Mouse (Mus musculus) duodenum, adult 2 months (tissue): ENCODE results near the gene Olfr766-ps1. TPM values are rescaled to one million over a fixed set of nuclear protein-coding genes. Genes with fewer than 3 reads are reported as not detected.

Experiments
- polyA plus RNA-seq: library from polyadenylated mRNA; depleted of rRNA; stranded (reverse); fragments of >200 nt; gene quantifications from 2 replicates; pipeline ENCODE4 v1.2.3, GENCODE M21; 2012; ENCODE audit warnings: low replicate concordance; rRNA removed

The Olfr766-ps1 gene
- polyA plus RNA-seq: not detected in 2 replicates

DNA sequence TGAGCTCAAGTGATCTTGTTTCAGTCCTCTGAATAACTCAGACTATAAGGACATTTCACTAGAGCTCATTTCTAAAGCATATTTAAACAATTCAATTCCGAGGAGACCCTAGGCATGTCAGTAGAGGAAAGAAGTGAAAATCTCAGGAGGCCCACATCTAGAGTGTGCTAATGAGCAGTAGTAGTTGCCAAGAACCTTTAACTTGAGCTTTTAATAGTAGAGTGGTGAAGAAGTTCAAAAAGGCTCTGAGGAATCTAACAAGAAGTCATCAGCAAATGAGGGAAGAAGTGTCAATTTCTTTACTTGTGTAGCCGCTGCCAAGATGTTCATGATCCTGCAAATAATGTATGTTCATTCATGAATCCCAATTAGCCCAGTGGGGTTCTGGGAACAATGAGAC is at the start of gene Olfr766-ps1:
Gene Olfr766-ps1, minus strand, starts transcription at position 101 of the 400 bp plus-strand sequence.

DNA sequence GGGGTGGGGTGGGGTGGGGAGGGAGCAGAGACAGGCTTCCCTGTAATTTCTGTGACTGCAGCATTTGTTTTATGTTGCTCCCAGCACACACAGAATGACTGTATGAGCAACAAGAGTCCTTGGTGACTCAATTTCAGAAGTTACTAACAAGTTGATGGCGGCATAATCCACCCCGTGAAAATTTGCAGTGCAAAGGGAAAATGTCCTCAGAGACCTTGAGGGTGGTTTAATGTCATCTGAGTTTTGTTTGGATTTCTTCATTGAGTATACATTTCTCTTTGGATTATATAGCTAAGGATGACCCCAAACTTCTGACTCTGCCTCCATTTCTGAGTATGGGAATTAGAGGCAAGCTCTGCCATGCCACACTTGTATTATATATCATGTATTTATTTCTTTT is 49.0 kb upstream of the Olfr766-ps1 start, which contains the start of gene Olfr769:
Gene Olfr769, minus strand, starts transcription at position 101 of the 400 bp plus-strand sequence.

DNA sequence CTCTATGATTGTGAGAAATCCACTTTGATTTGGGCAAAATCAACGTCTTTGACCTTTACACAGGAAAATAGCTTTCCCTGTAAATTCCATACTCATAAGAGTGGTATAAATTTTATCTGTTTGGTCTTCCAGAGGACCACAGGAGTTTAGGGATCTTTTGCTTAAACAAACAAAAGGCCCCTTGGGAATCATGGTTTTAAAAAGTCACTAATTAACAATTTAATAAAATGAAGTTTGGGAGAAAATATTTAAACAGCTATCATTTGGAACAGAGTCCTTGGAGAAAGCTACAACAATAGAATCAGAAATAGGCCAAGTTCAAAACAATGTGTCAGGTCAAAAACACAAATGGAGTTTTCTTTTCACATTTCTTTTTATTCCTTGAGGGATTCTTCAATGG is 30.5 kb upstream of the Olfr766-ps1 start, which contains the start of gene Olfr768:
Gene Olfr768, minus strand, starts transcription at position 101 of the 400 bp plus-strand sequence.

DNA sequence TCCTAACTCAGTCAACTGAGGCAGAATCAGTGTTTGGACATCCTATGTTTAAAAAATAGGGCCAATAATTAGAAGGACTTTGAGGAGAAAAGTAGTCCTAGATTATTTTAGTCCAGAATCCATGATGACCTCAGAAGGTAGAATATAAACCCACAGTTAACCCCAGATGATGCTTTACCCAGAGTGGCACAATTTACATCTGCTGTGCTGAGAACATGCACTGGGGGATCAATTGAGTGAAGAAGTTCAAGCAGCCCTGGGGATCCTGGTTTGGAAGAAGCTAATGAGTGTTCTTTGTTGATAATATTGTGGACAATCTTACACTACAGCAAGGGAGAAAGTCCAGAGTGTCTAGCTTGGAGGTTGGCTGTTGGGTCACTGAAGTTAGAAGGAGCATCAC is 14.0 kb upstream of the Olfr766-ps1 start, which contains the start of gene Olfr767:
Gene Olfr767, minus strand, starts transcription at position 101 of the 400 bp plus-strand sequence.

DNA sequence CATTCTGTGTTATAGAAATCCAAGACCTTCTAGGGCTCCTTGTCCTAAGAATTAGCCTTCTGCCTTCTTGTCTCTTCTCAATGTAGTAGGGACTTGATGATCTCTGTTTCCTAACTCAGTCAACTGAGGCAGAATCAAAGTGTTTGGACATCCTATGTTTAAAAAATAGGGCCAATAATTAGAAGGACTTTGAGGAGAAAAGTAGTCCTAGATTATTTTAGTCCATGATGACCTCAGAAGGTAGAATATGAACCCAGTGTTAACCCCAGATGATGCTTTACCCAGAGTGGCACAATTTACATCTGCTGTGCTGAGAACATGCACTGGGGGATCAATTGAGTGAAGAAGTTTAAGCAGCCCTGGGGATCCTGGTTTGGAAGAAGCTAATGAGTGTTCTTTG is 18.9 kb downstream of the Olfr766-ps1 start, which contains the start of gene Olfr765:
Gene Olfr765, minus strand, starts transcription at position 101 of the 400 bp plus-strand sequence.

DNA sequence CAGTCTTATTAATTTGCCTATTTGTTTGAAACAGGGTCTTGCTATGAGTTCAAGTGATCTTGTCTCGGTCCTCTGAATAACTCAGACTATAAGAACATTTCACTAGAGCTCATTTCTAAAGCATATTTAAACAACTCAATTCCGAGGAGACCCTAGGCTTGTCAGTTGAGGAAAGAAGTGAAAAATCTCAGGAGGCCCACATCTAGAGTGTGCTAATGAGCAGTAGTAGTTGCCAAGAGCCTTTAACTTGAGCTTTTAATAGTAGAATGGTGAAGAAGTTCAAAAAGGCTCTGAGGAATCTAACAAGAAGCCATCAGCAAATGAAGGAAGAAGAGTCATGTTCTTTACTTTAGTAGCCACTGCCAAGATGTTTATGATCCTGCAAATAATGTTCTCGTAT is 29.0 kb downstream of the Olfr766-ps1 start, which contains the start of gene Olfr764-ps1:
Gene Olfr764-ps1, minus strand, starts transcription at position 101 of the 400 bp plus-strand sequence.

Other genes starting within 250 kb of the Olfr766-ps1 start
- gene Ormdl2, start 247.3 kb downstream of the Olfr766-ps1 start, polyA plus RNA-seq: 47.6 and 49.5 TPM in 2 replicates
- 0.36 and 0.58 TPM in 2 replicates for gene Gdf11, start 177.3 kb downstream of the Olfr766-ps1 start, polyA plus RNA-seq
- gene Cd63, start 168.0 kb downstream of the Olfr766-ps1 start, polyA plus RNA-seq: 52.9 and 71.0 TPM in 2 replicates
- 32.9 and 39.5 TPM in 2 replicates for gene Rdh5, start 146.1 kb downstream of the Olfr766-ps1 start, polyA plus RNA-seq
- 74.1 and 80.1 TPM in 2 replicates for gene Bloc1s1, start 144.9 kb downstream of the Olfr766-ps1 start, polyA plus RNA-seq
- 10.0 and 17.7 TPM in 2 replicates for gene Itga7, start 135.2 kb downstream of the Olfr766-ps1 start, polyA plus RNA-seq
- gene Mettl7b, start 108.0 kb downstream of the Olfr766-ps1 start, polyA plus RNA-seq: 35.7 and 44.8 TPM in 2 replicates
- not detected in 2 replicates for gene Olfr9, start 79.5 kb downstream of the Olfr766-ps1 start, polyA plus RNA-seq
- gene Olfr763, start 58.2 kb downstream of the Olfr766-ps1 start, polyA plus RNA-seq: 0.04 TPM in 1 of 2 replicates, not detected in the other
- not detected in 2 replicates for gene Olfr764-ps1, start 29.1 kb downstream of the Olfr766-ps1 start, polyA plus RNA-seq
- not detected in 2 replicates for gene Olfr765, start 19.0 kb downstream of the Olfr766-ps1 start, polyA plus RNA-seq
- not detected in 2 replicates for gene Olfr767, start 13.9 kb upstream of the Olfr766-ps1 start, polyA plus RNA-seq
- not detected in 2 replicates for gene Olfr768, start 30.4 kb upstream of the Olfr766-ps1 start, polyA plus RNA-seq
- not detected in 2 replicates for gene Olfr769, start 48.9 kb upstream of the Olfr766-ps1 start, polyA plus RNA-seq
- not detected in 2 replicates for gene Olfr770, start 70.0 kb upstream of the Olfr766-ps1 start, polyA plus RNA-seq
- gene Olfr771, start 95.8 kb upstream of the Olfr766-ps1 start, polyA plus RNA-seq: not detected in 2 replicates
- gene Olfr772, start 108.9 kb upstream of the Olfr766-ps1 start, polyA plus RNA-seq: not detected in 2 replicates
- not detected in 2 replicates for gene Olfr773, start 118.4 kb upstream of the Olfr766-ps1 start, polyA plus RNA-seq
- not detected in 2 replicates for gene Olfr774, start 167.2 kb upstream of the Olfr766-ps1 start, polyA plus RNA-seq
- not detected in 2 replicates for gene Olfr775, start 179.4 kb upstream of the Olfr766-ps1 start, polyA plus RNA-seq
- gene Olfr776, start 190.2 kb upstream of the Olfr766-ps1 start, polyA plus RNA-seq: not detected in 2 replicates
- not detected in 2 replicates for gene Olfr777, start 202.5 kb upstream of the Olfr766-ps1 start, polyA plus RNA-seq
- gene Olfr780, start 249.1 kb upstream of the Olfr766-ps1 start, polyA plus RNA-seq: not detected in 2 replicates